Comparison of ENCODE assay signal across 8 mouse cellular contexts in the genomic region with DNA sequence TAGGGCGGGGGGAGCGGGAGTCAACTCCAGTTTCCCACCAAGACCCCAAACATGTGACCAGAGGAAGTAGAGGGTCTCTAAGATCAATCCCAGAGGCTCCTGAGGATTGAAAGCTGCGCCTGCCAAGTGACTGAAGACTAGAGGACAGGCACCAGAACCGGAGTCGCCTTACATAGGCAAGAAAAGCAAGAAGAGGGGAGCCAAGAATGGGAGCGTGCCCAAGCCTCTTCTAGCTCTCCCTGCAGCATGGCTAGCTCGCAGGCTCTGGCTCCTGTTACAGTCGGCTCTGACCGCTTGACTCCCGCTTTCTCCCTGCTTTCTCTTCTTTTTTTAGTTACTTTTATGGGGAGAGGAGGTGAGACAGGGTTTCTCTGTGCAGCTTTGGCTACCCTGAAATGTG. TPM values are rescaled to one million over a fixed set of nuclear protein-coding genes. Genes with fewer than 3 reads are reported as not detected.
DNase-seq lines count a peak whose midpoint lies in the region; ATAC-seq and TF ChIP-seq lines count a peak whose summit lies in the region.

No protein-coding gene starts in this region.

- no peak overlapping the region for H3K4me2 ChIP-seq in forebrain, embryonic 12.5 days
- H3K4me2 ChIP-seq in hindbrain, embryonic 12.5 days (replicated peaks), result no peak overlapping the region
- no peak overlapping the region for H3K4me2 ChIP-seq in liver, embryonic 16.5 days (ENCODE audit: low read depth, low read length)

- H3K9me3 ChIP-seq in forebrain, embryonic 12.5 days, result no peaks in the 10 kb centered on the region
- no peaks in the 10 kb centered on the region for H3K9me3 ChIP-seq in hindbrain, embryonic 12.5 days (replicated peaks)
- H3K9me3 ChIP-seq in liver, embryonic 16.5 days (replicated peaks; ENCODE audit: control insufficient read depth, low read length), result no peaks in the 10 kb centered on the region

- no peak for TF ChIP-seq POLR2A in liver, adult 2 months (IDR thresholded peaks at IDR 0.05; ENCODE audit: extremely low read depth, insufficient read depth, low read length)

- peak overlapping the region; percentile 98 for H3K27ac ChIP-seq in liver, adult 2 months (replicated peaks; ENCODE audit: insufficient read depth, low read depth, low read length)
- H3K27ac ChIP-seq in forebrain, embryonic 12.5 days, result peak overlapping the region; percentile 73
- H3K27ac ChIP-seq in hindbrain, embryonic 12.5 days, result peak overlapping the region; percentile 57
- H3K27ac ChIP-seq in liver, embryonic 16.5 days (ENCODE audit: low read length), result peak overlapping the region; percentile 64

- H3K36me3 ChIP-seq in liver, adult 2 months (ENCODE audit: control insufficient read depth, insufficient read depth, low read length), result no peaks in the 10 kb centered on the region
- H3K36me3 ChIP-seq in forebrain, embryonic 12.5 days (replicated peaks), result no peaks in the 10 kb centered on the region
- H3K36me3 ChIP-seq in hindbrain, embryonic 12.5 days, result no peaks in the 10 kb centered on the region
- H3K36me3 ChIP-seq in liver, embryonic 16.5 days (ENCODE audit: control insufficient read depth, insufficient read depth), result no peaks in the 10 kb centered on the region

- ATAC-seq in forebrain, embryonic 12.5 days (ENCODE audit: low FRiP score), result no peak
- ATAC-seq in hindbrain, embryonic 12.5 days (ENCODE audit: low FRiP score), result no peak
- no peak for ATAC-seq in liver, embryonic 16.5 days (ENCODE audit: low read depth)

- DNase-seq in liver, adult 2 months (ENCODE audit: extremely low read depth, low read depth, low spot score), result no peak
- DNase-seq in liver, result no peak
- no peak for DNase-seq in urinary bladder, postnatal 4 days (ENCODE audit: low spot score in 2 of 2)
- no peak for DNase-seq in layer of hippocampus, postnatal 10 days (ENCODE audit: low spot score in 2 of 2)
- no peak for DNase-seq in retina, postnatal 1 day

- no peak for TF ChIP-seq CTCF in liver, adult 2 months (IDR thresholded peaks at IDR 0.05; ENCODE audit: low read depth, low read length)

- no peaks in the 10 kb centered on the region for H3K79me2 ChIP-seq in liver, adult 2 months (ENCODE audit: control insufficient read depth, insufficient read depth, low read length)

- WGBS in liver, adult 2 months, result 68% methylated on average over 10 of the region's 10 CpGs
- WGBS in forebrain, embryonic 12.5 days, result 73% methylated on average over 10 of the region's 10 CpGs
- 64% methylated on average over 10 of the region's 10 CpGs for WGBS in hindbrain, embryonic 12.5 days
- WGBS in liver, embryonic 16.5 days (ENCODE audit: insufficient replicate concordance), result 70% methylated on average over 10 of the region's 10 CpGs

- H3K4me1 ChIP-seq in liver, adult 2 months (ENCODE audit: control insufficient read depth, insufficient read depth, low read length), result peaks cover 28% of the 10 kb centered on the region
- H3K4me1 ChIP-seq in forebrain, embryonic 12.5 days, result peaks cover 69% of the 10 kb centered on the region
- peaks cover 62% of the 10 kb centered on the region for H3K4me1 ChIP-seq in hindbrain, embryonic 12.5 days
- H3K4me1 ChIP-seq in liver, embryonic 16.5 days (ENCODE audit: control insufficient read depth, low read depth, low read length), result peaks cover 70% of the 10 kb centered on the region

- peak overlapping the region; percentile 32 for H3K9ac ChIP-seq in liver, adult 2 months (ENCODE audit: low read depth, low read length)
- H3K9ac ChIP-seq in forebrain, embryonic 12.5 days, result no peak overlapping the region
- no peak overlapping the region for H3K9ac ChIP-seq in hindbrain, embryonic 12.5 days
- H3K9ac ChIP-seq in liver, embryonic 16.5 days (ENCODE audit: low read depth, low read length), result no peak overlapping the region

- no peak overlapping the region for H3K4me3 ChIP-seq in liver, adult 2 months (ENCODE audit: insufficient read depth, low read depth, low read length)
- H3K4me3 ChIP-seq in forebrain, embryonic 12.5 days (replicated peaks), result no peak overlapping the region
- no peak overlapping the region for H3K4me3 ChIP-seq in hindbrain, embryonic 12.5 days
- no peak overlapping the region for H3K4me3 ChIP-seq in liver, embryonic 16.5 days (ENCODE audit: low read depth, low read length)

- no peaks in the 10 kb centered on the region for H3K27me3 ChIP-seq in liver, adult 2 months (ENCODE audit: control insufficient read depth, insufficient read depth, low read length)
- H3K27me3 ChIP-seq in forebrain, embryonic 12.5 days, result no peaks in the 10 kb centered on the region
- no peaks in the 10 kb centered on the region for H3K27me3 ChIP-seq in hindbrain, embryonic 12.5 days
- no peaks in the 10 kb centered on the region for H3K27me3 ChIP-seq in liver, embryonic 16.5 days (ENCODE audit: control insufficient read depth, insufficient read depth, low read depth, low read length)

RNA-seq across cellular contexts. Expression of gene Nr1d1, which starts 10.1 kb away (rescaled TPM):
- 19.0 and 45.4 TPM in 2 replicates for total RNA-seq in liver, adult 2 months (2014; rRNA removed)
- polyA plus RNA-seq in liver, adult 2 months (2012; rRNA removed), result 75.4 and 106 TPM in 2 replicates
- polyA plus RNA-seq in forebrain, embryonic 12.5 days (2016; fragmentation: Nextera tagmentation; extraction: Ambion mirVana), result 2.1 and 2.2 TPM in 2 replicates
- polyA plus RNA-seq in hindbrain, embryonic 12.5 days (2016; fragmentation: Nextera tagmentation; extraction: Ambion mirVana), result 1.2 and 1.3 TPM in 2 replicates
- polyA plus RNA-seq in liver, embryonic 16.5 days (2015; fragmentation: Nextera tagmentation; extraction: Ambion mirVana), result 0.65 and 0.66 TPM in 2 replicates
- total RNA-seq in layer of hippocampus, postnatal 10 days (2021), result 10 to 100 TPM; 39.1 to 41.5 TPM

RNA-seq across cellular contexts. Expression of gene Msl1, which starts 10.1 kb away (rescaled TPM):
- 15.5 and 17.7 TPM in 2 replicates for total RNA-seq in liver, adult 2 months (2014; rRNA removed)
- polyA plus RNA-seq in liver, adult 2 months (2012; rRNA removed), result 17.0 and 17.2 TPM in 2 replicates
- polyA plus RNA-seq in forebrain, embryonic 12.5 days (2016; fragmentation: Nextera tagmentation; extraction: Ambion mirVana), result 39.3 and 39.9 TPM in 2 replicates
- polyA plus RNA-seq in hindbrain, embryonic 12.5 days (2016; fragmentation: Nextera tagmentation; extraction: Ambion mirVana), result 38.8 and 40.4 TPM in 2 replicates
- 4.9 and 5.3 TPM in 2 replicates for polyA plus RNA-seq in liver, embryonic 16.5 days (2015; fragmentation: Nextera tagmentation; extraction: Ambion mirVana)
- total RNA-seq in layer of hippocampus, postnatal 10 days (2021), result 100 to 1,000 TPM; 147 to 157 TPM

RNA-seq across cellular contexts. Expression of gene Casc3, which starts 19.5 kb away (rescaled TPM):
- 3.6 and 6.6 TPM in 2 replicates for total RNA-seq in liver, adult 2 months (2014; rRNA removed)
- 11.2 and 12.5 TPM in 2 replicates for polyA plus RNA-seq in liver, adult 2 months (2012; rRNA removed)
- polyA plus RNA-seq in forebrain, embryonic 12.5 days (2016; fragmentation: Nextera tagmentation; extraction: Ambion mirVana), result 63.2 and 67.4 TPM in 2 replicates
- 62.5 and 66.5 TPM in 2 replicates for polyA plus RNA-seq in hindbrain, embryonic 12.5 days (2016; fragmentation: Nextera tagmentation; extraction: Ambion mirVana)
- polyA plus RNA-seq in liver, embryonic 16.5 days (2015; fragmentation: Nextera tagmentation; extraction: Ambion mirVana), result 11.6 and 13.6 TPM in 2 replicates
- total RNA-seq in layer of hippocampus, postnatal 10 days (2021), result 10 to 100 TPM; 65.8 to 66.3 TPM

RNA-seq across cellular contexts. Expression of gene Thra, which starts 44.8 kb away (rescaled TPM):
- 5.5 and 8.9 TPM in 2 replicates for total RNA-seq in liver, adult 2 months (2014; rRNA removed)
- polyA plus RNA-seq in liver, adult 2 months (2012; rRNA removed), result 13.6 and 14.9 TPM in 2 replicates
- 53.4 and 59.8 TPM in 2 replicates for polyA plus RNA-seq in forebrain, embryonic 12.5 days (2016; fragmentation: Nextera tagmentation; extraction: Ambion mirVana)
- 67.2 and 68.4 TPM in 2 replicates for polyA plus RNA-seq in hindbrain, embryonic 12.5 days (2016; fragmentation: Nextera tagmentation; extraction: Ambion mirVana)
- 6.5 and 7.7 TPM in 2 replicates for polyA plus RNA-seq in liver, embryonic 16.5 days (2015; fragmentation: Nextera tagmentation; extraction: Ambion mirVana)
- total RNA-seq in layer of hippocampus, postnatal 10 days (2021), result 1,000 to 10,000 TPM; 1,331 to 1,411 TPM

RNA-seq across cellular contexts. Expression of gene Rapgefl1, which starts 51.4 kb away (rescaled TPM):
- 0.13 and 0.18 TPM in 2 replicates for total RNA-seq in liver, adult 2 months (2014; rRNA removed)
- polyA plus RNA-seq in liver, adult 2 months (2012; rRNA removed), result 1.4 and 1.9 TPM in 2 replicates
- polyA plus RNA-seq in forebrain, embryonic 12.5 days (2016; fragmentation: Nextera tagmentation; extraction: Ambion mirVana), result 1.5 and 1.6 TPM in 2 replicates
- polyA plus RNA-seq in hindbrain, embryonic 12.5 days (2016; fragmentation: Nextera tagmentation; extraction: Ambion mirVana), result 3.1 and 4.1 TPM in 2 replicates
- polyA plus RNA-seq in liver, embryonic 16.5 days (2015; fragmentation: Nextera tagmentation; extraction: Ambion mirVana), result 0.06 and 0.18 TPM in 2 replicates
- total RNA-seq in layer of hippocampus, postnatal 10 days (2021), result 100 to 1,000 TPM; 148 to 154 TPM

Comparison
In these comparisons a context has a peak if more than half of its experiments do, and no peak if none do; other contexts are left out.
1. RNA of gene Nr1d1, which starts 10.1 kb away (polyA plus RNA-seq): 75.4 to 106 TPM in liver, adult 2 months; 2.1 to 2.2 TPM in forebrain, embryonic 12.5 days, 1.2 to 1.3 TPM in hindbrain, embryonic 12.5 days and 0.65 to 0.66 TPM in liver, embryonic 16.5 days; every median in the first group is over 10 times any median in the second.
2. Peak in every context shown above with its lines, with median percentiles within 50 percentile points of each other: H3K27ac ChIP-seq.